Mouse (Mus musculus) megakaryocyte, adult 5-6 weeks (primary cell): ENCODE data around the gene Slc22a21. TPM values are rescaled to one million over a fixed set of nuclear protein-coding genes. Genes with fewer than 3 reads are reported as not detected.
A peak's percentile ranks its signal among the peaks of the same experiment; 100 is the strongest.
"Not testable (repeated sequence)": the region's sequence is repeated elsewhere in the genome, so short reads cannot be mapped to it uniquely, and the experiment has no call there.

Source experiments
- ATAC-seq: 2 replicates; pipeline ENCODE4 v1.8.0; 2016; ENCODE audit warnings: mild to moderate bottlenecking, inconsistent platforms; ENCODE audit not compliant: poor library complexity, severe bottlenecking
- total RNA-seq, 2 experiments: library from RNA; stranded (forward) in 1 of 2; stranded (reverse) in 1 of 2; fragments of 153-499, 151-499 nt in 1 of 2; fragments of 221-1000, 200-1000 nt in 1 of 2; gene quantifications; 2 replicates each; pipeline versions ENCODE4 v1.2.3 to v1.2.4; 2015 to 2017

Slc22a21 gene
- total RNA-seq (2015), result 1.3 and 1.5 TPM in 2 replicates
- 0.44 and 0.77 TPM in 2 replicates for total RNA-seq (2017)

- peak; percentile 90 for ATAC-seq
These were observed at the start of gene Slc22a21 for GRCm38 (mm10) chr11:53979788-53980621. Slc22a21 (minus strand) TSS chr11:53980332.

GRCm38 (mm10) chr11:54028997-54029396, 48.9 kb upstream of the Slc22a21 start:
- peak; percentile 47; the same call in 1 of the 2 replicates for ATAC-seq

- ATAC-seq, result peak; percentile 83
These were observed 48.2 kb upstream of the Slc22a21 start, which contains the start of gene Slc22a4 for GRCm38 (mm10) chr11:54028044-54028951. Slc22a4 (minus strand) TSS chr11:54028090.

GRCm38 (mm10) chr11:54027131-54028043, 47.3 kb upstream of the Slc22a21 start:
- peak; percentile 10; the same call in 1 of the 2 replicates for ATAC-seq

- ATAC-seq, result no peak
These were observed 46.4 kb upstream of the Slc22a21 start for GRCm38 (mm10) chr11:54026491-54027041.

- ATAC-seq, result no peak
These were observed 41.4 kb upstream of the Slc22a21 start for GRCm38 (mm10) chr11:54021396-54022093.

- ATAC-seq, result no peak
These were observed 39.0 kb upstream of the Slc22a21 start for GRCm38 (mm10) chr11:54018893-54019732.

- no peak for ATAC-seq
These were observed 37.5 kb upstream of the Slc22a21 start for GRCm38 (mm10) chr11:54017596-54017995.

- no peak for ATAC-seq
These were observed 35.9 kb upstream of the Slc22a21 start for GRCm38 (mm10) chr11:54016051-54016450.

GRCm38 (mm10) chr11:54012961-54013360, 32.8 kb upstream of the Slc22a21 start:
- ATAC-seq, result no peak

- no peak for ATAC-seq
These were observed 31.1 kb upstream of the Slc22a21 start for GRCm38 (mm10) chr11:54011255-54011654.

GRCm38 (mm10) chr11:54008416-54008920, 28.3 kb upstream of the Slc22a21 start:
- no peak for ATAC-seq

- ATAC-seq, result no peak
These were observed 27.6 kb upstream of the Slc22a21 start for GRCm38 (mm10) chr11:54007717-54008116.

GRCm38 (mm10) chr11:54006901-54007300, 26.8 kb upstream of the Slc22a21 start:
- no peak for ATAC-seq

- ATAC-seq, result not testable (repeated sequence)
These were observed 26.2 kb upstream of the Slc22a21 start for GRCm38 (mm10) chr11:54006362-54006761.

- peak; percentile 26; the same call in 1 of the 2 replicates for ATAC-seq
These were observed 24.6 kb upstream of the Slc22a21 start for GRCm38 (mm10) chr11:54004734-54005133.

- no peak for ATAC-seq
These were observed 24.1 kb upstream of the Slc22a21 start for GRCm38 (mm10) chr11:54004221-54004620.
